Mouse (Mus musculus) liver, embryonic 14.5 days (tissue): ENCODE measurements at regions not wholly inside any gene's neighbourhood (a gene's known extent, or its start where the extent isn't known, plus 50 kb on each side); places are given as distances from the start of the nearest gene placed in this dataset.
"Not testable (repeated sequence)": the region's sequence is repeated elsewhere in the genome, so short reads cannot be mapped to it uniquely, and the experiment has no call there.

Source experiments
- CTCF ChIP-seq: IDR thresholded peaks from 2 replicates; pipeline ENCODE4 v1.5.1; 2016; ENCODE audit warnings: antibody characterized with exemption, low read depth, control low read depth
- EP300 ChIP-seq: IDR thresholded peaks from 2 replicates; pipeline ENCODE4 v1.6.1; 2016; ENCODE audit warnings: antibody characterized with exemption, low read depth

DNA sequence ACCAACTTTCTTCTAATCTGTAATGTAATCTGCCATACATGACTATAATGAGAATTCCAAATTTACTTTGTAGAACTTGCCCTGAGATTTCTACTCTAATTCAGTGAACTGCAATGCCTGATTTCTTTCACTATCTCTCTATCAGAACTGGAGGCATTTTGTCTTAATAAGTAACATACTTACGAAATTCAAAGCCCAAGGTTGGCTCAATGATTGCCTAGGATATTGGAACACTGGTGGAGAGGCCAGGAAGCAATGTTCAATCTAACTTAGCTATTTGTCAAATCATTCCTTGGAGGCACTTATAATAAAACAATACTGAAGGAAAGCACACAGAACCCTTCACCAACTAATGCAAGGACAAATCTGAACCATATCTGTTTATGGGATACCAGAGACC is 162.9 kb upstream of the Trim24 start:
- TF ChIP-seq CTCF, EP300: not testable (repeated sequence)
